Mouse (Mus musculus) small intestine, adult 2 months (tissue): ENCODE measurements around the gene Gtf3c3. TPM values are rescaled to one million over a fixed set of nuclear protein-coding genes. Genes with fewer than 3 reads are reported as not detected.

Experiments
- H3K27ac ChIP-seq: fragments of 200-500 bp; 2 replicates; pipeline ENCODE4 v1.5.1; 2012; ENCODE audit warnings: low read depth, low read length, control low read depth, inconsistent platforms; ENCODE audit not compliant: insufficient read depth
- H3K27me3 ChIP-seq: fragments of 200-500 bp; 2 replicates; pipeline ENCODE4 v1.6.1; 2012; ENCODE audit warnings: mild to moderate bottlenecking, moderate library complexity, low read length, inconsistent platforms; ENCODE audit not compliant: control insufficient read depth, insufficient read depth
- H3K36me3 ChIP-seq: fragments of 200-500 bp; 2 replicates; pipeline ENCODE4 v1.6.1; 2012; ENCODE audit warnings: mild to moderate bottlenecking, low read length, control low read depth, inconsistent platforms; ENCODE audit not compliant: control insufficient read depth, insufficient read depth
- H3K4me1 ChIP-seq: fragments of 200-500 bp; 2 replicates; pipeline ENCODE4 v1.6.1; 2012; ENCODE audit warnings: low read length, inconsistent platforms, mixed read lengths; ENCODE audit not compliant: control insufficient read depth, insufficient read depth, insufficient read length
- H3K4me3 ChIP-seq: fragments of 200-500 bp; 2 replicates; pipeline ENCODE4 v1.5.1; 2012; ENCODE audit warnings: low read depth, mild to moderate bottlenecking, control low read depth, inconsistent platforms, low read length, moderate library complexity
- CTCF ChIP-seq: fragments of 200-500 bp; IDR thresholded peaks from 2 replicates; pipeline ENCODE4 v1.5.1; 2012; ENCODE audit warnings: low read depth, mild to moderate bottlenecking, control low read depth, inconsistent platforms, low read length, moderate library complexity, mixed read lengths; ENCODE audit not compliant: insufficient replicate concordance, insufficient read length; ENCODE audit errors: extremely low read depth
- POLR2A ChIP-seq: fragments of 200-500 bp; IDR thresholded peaks from 2 replicates; pipeline ENCODE4 v1.6.1; 2012; ENCODE audit warnings: low read depth, mild to moderate bottlenecking, control low read depth, inconsistent platforms, low read length, moderate library complexity
- WGBS: fragments of 180-500 bp; shearing (Covaris S2); methylation state at CpG from one replicate; pipeline ENCODE4 v1.1.7; 2018; 5-methylcytosine and 5-hydroxymethylcytosine counted together
- polyA plus RNA-seq: library from polyadenylated mRNA; depleted of rRNA; stranded (reverse); fragments of >200 nt; gene quantifications from 2 replicates; pipeline ENCODE4 v1.2.3, GENCODE M21; 2012; rRNA removed

Gene Gtf3c3
- 0.56 and 1.4 TPM in 2 replicates for polyA plus RNA-seq

- Histone ChIP-seq H3K27me3 (no peaks in the 10 kb centered on the region; the same call in 1 of the 2 replicates), H3K27ac (no peak within 1 kb of the TSS), H3K36me3 (0 out of 2 replicates have a peak, but pooled peaks cover 3% of the 10 kb centered on the region), H3K4me3 (peak within 1 kb of the TSS; percentile 97), H3K4me1 (no peaks in the 10 kb centered on the region)
- 2% methylated on average over 39 of the region's 39 CpGs for WGBS
- TF ChIP-seq POLR2A (no peak; the same call in 1 of the 2 replicates), CTCF (no peak)
Measured at GRCm38 (mm10) chr1:54438340-54439079, at the start of gene Gtf3c3. Gtf3c3 (minus strand) TSS chr1:54438971.

GRCm38 (mm10) chr1:54484744-54485420 lies 46.1 kb upstream of the Gtf3c3 start:
- no peak for TF ChIP-seq POLR2A
- TF ChIP-seq CTCF = no peak
- WGBS = 94% methylated on average over 3 of the region's 3 CpGs

GRCm38 (mm10) chr1:54480491-54480890 lies 41.7 kb upstream of the Gtf3c3 start:
- no peak overlapping the region for H3K4me3 ChIP-seq
- H3K4me1 ChIP-seq = no peaks in the 10 kb centered on the region
- H3K36me3 ChIP-seq = peaks cover 12% of the 10 kb centered on the region
- no peaks in the 10 kb centered on the region for H3K27me3 ChIP-seq
- TF ChIP-seq CTCF = no peak
- TF ChIP-seq POLR2A = no peak
- WGBS = 95% methylated on average over 12 of the region's 12 CpGs
- no peak overlapping the region for H3K27ac ChIP-seq

More at GRCm38 (mm10) chr1:54484744-54485420, 46.1 kb upstream of the Gtf3c3 start:
- no peak overlapping the region for H3K27ac ChIP-seq
- H3K36me3 ChIP-seq = peaks cover 15% of the 10 kb centered on the region
- no peaks in the 10 kb centered on the region for H3K27me3 ChIP-seq
- H3K4me3 ChIP-seq = no peak overlapping the region
- no peaks in the 10 kb centered on the region for H3K4me1 ChIP-seq

- Histone ChIP-seq H3K4me1 (no peaks in the 10 kb centered on the region), H3K36me3 (no peaks in the 10 kb centered on the region), H3K27me3 (no peaks in the 10 kb centered on the region), H3K4me3 (no peak overlapping the region), H3K27ac (no peak overlapping the region)
- TF ChIP-seq POLR2A (no peak), CTCF (no peak)
Measured at GRCm38 (mm10) chr1:54468662-54469061, 29.9 kb upstream of the Gtf3c3 start.

- Histone ChIP-seq H3K4me3 (no peak overlapping the region), H3K36me3 (no peaks in the 10 kb centered on the region), H3K27me3 (no peaks in the 10 kb centered on the region), H3K4me1 (no peaks in the 10 kb centered on the region), H3K27ac (no peak overlapping the region)
- WGBS = 100% methylated on average over 1 of the region's 1 CpGs
- TF ChIP-seq CTCF (no peak), POLR2A (no peak)
Measured at GRCm38 (mm10) chr1:54467366-54467765, 28.6 kb upstream of the Gtf3c3 start.

GRCm38 (mm10) chr1:54452116-54452515 lies 13.3 kb upstream of the Gtf3c3 start:
- Histone ChIP-seq H3K27ac (no peak overlapping the region), H3K27me3 (no peaks in the 10 kb centered on the region), H3K4me3 (no peak overlapping the region), H3K36me3 (no peaks in the 10 kb centered on the region), H3K4me1 (no peaks in the 10 kb centered on the region)
- TF ChIP-seq CTCF (no peak), POLR2A (no peak)
- WGBS = 70% methylated on average over 2 of the region's 2 CpGs

GRCm38 (mm10) chr1:54448833-54449232 lies 10.1 kb upstream of the Gtf3c3 start:
- 73% methylated on average over 4 of the region's 4 CpGs for WGBS
- no peaks in the 10 kb centered on the region for H3K27me3 ChIP-seq
- H3K4me3 ChIP-seq = no peak overlapping the region
- H3K36me3 ChIP-seq = no peaks in the 10 kb centered on the region
- no peaks in the 10 kb centered on the region for H3K4me1 ChIP-seq
- no peak overlapping the region for H3K27ac ChIP-seq
- TF ChIP-seq POLR2A (no peak), CTCF (no peak)
